Mouse (Mus musculus) heart, embryonic 15.5 days (tissue): ENCODE measurements around the gene Lemd2. TPM values are rescaled to one million over a fixed set of nuclear protein-coding genes. Genes with fewer than 3 reads are reported as not detected.

Experiments used
- ATAC-seq: fragments of 200-750 bp; cut with Nextera tagmentation; replicated peaks from 2 replicates; pipeline ENCODE4 v1.8.0; 2017; ENCODE audit warnings: low read depth, moderate TSS enrichment; ENCODE audit not compliant: insufficient number of reproducible peaks, insufficient read depth, low FRiP score
- H3K27ac ChIP-seq: fragments of 300-500 bp; sonication (generic); 2 replicates; pipeline ENCODE4 v1.5.1; 2015; ENCODE audit warnings: mild to moderate bottlenecking, inconsistent platforms
- H3K27me3 ChIP-seq: fragments of 300-500 bp; sonication (generic); 2 replicates; pipeline ENCODE4 v1.6.1; 2015; ENCODE audit warnings: inconsistent platforms
- H3K36me3 ChIP-seq: fragments of 300-500 bp; sonication (generic); 2 replicates; pipeline ENCODE4 v1.6.1; 2015; ENCODE audit warnings: mild to moderate bottlenecking, inconsistent platforms
- H3K4me1 ChIP-seq: fragments of 300-500 bp; sonication (generic); replicated peaks from 2 replicates; pipeline ENCODE4 v1.6.1; 2015; ENCODE audit warnings: inconsistent platforms
- H3K4me2 ChIP-seq: fragments of 300-500 bp; sonication (generic); 2 replicates; pipeline ENCODE4 v1.6.1; 2015; ENCODE audit warnings: inconsistent platforms, mild to moderate bottlenecking, moderate library complexity
- H3K4me3 ChIP-seq: fragments of 300-500 bp; sonication (generic); 2 replicates; pipeline ENCODE4 v1.5.1; 2015; ENCODE audit warnings: mild to moderate bottlenecking, inconsistent platforms
- H3K9ac ChIP-seq: fragments of 300-500 bp; sonication (generic); 2 replicates; pipeline ENCODE4 v1.6.1; 2015; ENCODE audit warnings: mild to moderate bottlenecking, inconsistent platforms
- H3K9me3 ChIP-seq: fragments of 300-500 bp; sonication (generic); replicated peaks from 2 replicates; pipeline ENCODE4 v1.6.1; 2016; ENCODE audit warnings: inconsistent platforms
- WGBS: fragments of 180-500 bp; shearing (Covaris S2); methylation state at CpG from one replicate; pipeline ENCODE4 v1.1.7; 2015; ENCODE audit warnings: mixed read lengths; 5-methylcytosine and 5-hydroxymethylcytosine counted together
- polyA plus RNA-seq: library from polyadenylated mRNA; unstranded; fragments of >200 nt; fragmentation: Nextera tagmentation; extraction: Ambion mirVana; gene quantifications from 2 replicates; pipeline ENCODE4 v1.2.1, GENCODE M21; 2015

Lemd2 gene
- polyA plus RNA-seq, 1 experiment from 2014 or later: 7.2 TPM

DNA sequence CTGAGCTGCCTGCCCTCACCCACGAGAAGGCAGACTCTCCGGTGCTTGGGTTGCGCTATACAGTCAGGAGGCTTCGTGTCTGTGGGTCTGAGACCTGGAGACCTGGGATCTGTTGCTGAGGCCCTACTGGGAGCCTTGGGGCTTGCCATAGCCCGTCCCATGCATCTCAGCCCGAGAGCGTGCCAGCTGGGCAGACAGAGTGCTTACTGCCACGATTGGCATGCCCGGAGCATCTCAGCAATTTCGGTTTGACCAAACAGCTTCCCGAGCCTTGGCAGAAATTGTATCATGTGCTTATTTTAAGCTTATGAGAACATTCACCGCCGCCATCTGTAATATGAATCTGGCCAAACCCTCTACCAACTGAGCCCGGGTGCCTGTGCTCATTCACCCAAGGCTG, 50.0 kb downstream of the Lemd2 start:
- H3K4me1 ChIP-seq: peaks cover 49% of the 10 kb centered on the region
- H3K4me3 ChIP-seq: no peak overlapping the region
- H3K9ac ChIP-seq: 0 out of 2 replicates have a peak overlapping the region, but pooled peaks have one; percentile 22
- no peaks in the 10 kb centered on the region for H3K9me3 ChIP-seq
- no peak for ATAC-seq
- no peak overlapping the region for H3K4me2 ChIP-seq
- 0 out of 2 replicates have a peak, but pooled peaks cover 10% of the 10 kb centered on the region for H3K27me3 ChIP-seq
- H3K27ac ChIP-seq: peak overlapping the region; percentile 84
- 72% methylated on average over 14 of the region's 14 CpGs for WGBS
- no peaks in the 10 kb centered on the region for H3K36me3 ChIP-seq

DNA sequence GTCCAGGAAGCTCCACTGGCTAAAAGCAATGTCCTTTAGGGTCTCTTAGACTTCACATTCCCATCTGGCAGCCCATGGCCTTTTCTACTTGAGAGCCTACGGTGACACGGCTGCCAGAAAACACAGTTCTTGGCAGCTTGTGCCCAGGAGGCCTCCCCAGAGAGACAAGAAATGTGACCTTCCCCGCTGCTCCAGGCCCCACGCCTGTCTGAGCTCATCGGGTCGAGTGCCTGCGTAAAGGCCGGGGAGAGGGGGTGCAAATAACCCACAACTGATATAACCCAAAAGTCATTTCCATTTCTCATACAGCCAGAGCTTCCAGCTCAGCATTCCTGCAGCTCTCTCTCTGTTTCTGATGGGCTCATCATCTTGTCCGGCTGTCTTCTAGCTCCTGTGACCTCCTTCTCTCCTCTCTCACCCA, 50.5 kb downstream of the Lemd2 start:
- Histone ChIP-seq H3K9me3 (no peaks in the 10 kb centered on the region), H3K4me1 (peaks cover 49% of the 10 kb centered on the region), H3K27me3 (0 out of 2 replicates have a peak, but pooled peaks cover 10% of the 10 kb centered on the region), H3K9ac (peak overlapping the region; percentile 22; the same call in 1 of the 2 replicates), H3K4me2 (no peak overlapping the region), H3K4me3 (no peak overlapping the region), H3K27ac (peak overlapping the region; percentile 84), H3K36me3 (no peaks in the 10 kb centered on the region)
- WGBS: 28% methylated on average over 9 of the region's 9 CpGs
- ATAC-seq: no peak

DNA sequence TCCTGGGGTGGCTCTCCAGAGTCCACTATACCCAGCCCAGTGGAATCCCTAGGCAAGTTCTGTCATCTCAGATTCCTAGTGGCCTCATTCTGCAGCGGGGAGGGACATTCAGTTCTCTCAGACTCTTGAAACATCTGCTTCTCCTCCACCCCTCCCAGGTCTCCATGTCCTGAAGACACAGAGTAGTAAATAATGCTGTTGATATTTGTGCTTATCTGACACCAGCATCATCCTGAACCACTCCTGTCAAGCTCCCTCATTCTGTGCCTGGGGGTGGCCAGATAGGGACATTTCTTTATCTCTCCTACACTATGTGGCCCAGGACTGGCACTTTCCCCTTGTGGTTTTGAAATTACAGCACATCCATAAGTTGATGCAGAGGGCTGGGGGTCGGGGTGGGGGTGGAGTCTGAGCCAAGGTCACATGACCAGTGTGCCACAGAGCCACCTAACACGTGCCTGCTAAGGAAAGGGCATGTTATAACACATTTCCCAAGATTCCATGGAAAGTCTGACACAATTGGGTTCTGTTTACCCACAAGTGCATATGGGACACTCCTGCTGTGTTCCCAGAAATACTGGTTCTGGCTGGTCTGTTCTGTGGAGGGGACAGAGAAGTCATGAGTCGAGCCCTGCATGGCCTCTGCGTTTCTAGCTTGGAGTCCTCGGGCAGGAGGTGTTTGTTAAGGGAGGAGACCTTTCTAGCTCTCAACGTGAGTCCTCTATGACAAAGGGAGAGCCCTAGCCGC, 51.1 kb downstream of the Lemd2 start:
- Histone ChIP-seq H3K4me3 (no peak overlapping the region), H3K9ac (no peak overlapping the region; the same call in 1 of the 2 replicates), H3K4me1 (peaks cover 43% of the 10 kb centered on the region), H3K36me3 (no peaks in the 10 kb centered on the region), H3K27ac (peak overlapping the region; percentile 84), H3K9me3 (no peaks in the 10 kb centered on the region), H3K27me3 (0 out of 2 replicates have a peak, but pooled peaks cover 10% of the 10 kb centered on the region), H3K4me2 (no peak overlapping the region)
- 53% methylated on average over 8 of the region's 8 CpGs for WGBS
- no peak for ATAC-seq

DNA sequence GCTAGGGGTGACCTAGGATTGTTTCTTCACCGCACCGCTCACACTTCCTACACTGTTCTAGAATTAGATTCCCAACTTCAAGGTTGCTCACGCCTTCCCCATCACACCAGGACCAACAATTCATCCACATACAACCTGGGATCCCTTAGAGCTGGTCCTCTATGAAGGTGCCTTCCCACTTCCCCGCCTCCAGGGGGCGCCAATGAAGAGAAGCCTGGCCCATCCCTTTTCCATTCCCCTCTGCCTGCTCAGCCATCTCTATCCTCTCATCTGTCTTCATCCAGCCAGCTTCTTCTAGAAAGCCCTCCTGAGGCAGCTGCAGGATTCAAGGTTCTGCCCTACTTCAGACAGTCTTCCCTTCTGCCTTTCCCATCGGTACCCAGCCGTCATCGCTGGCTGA, 52.9 kb downstream of the Lemd2 start:
- Histone ChIP-seq H3K4me1 (peaks cover 43% of the 10 kb centered on the region), H3K9ac (no peak overlapping the region), H3K4me2 (no peak overlapping the region), H3K4me3 (no peak overlapping the region), H3K27ac (no peak overlapping the region), H3K9me3 (no peaks in the 10 kb centered on the region), H3K27me3 (peaks cover 20% of the 10 kb centered on the region; the same call in 1 of the 2 replicates), H3K36me3 (no peaks in the 10 kb centered on the region)
- no peak for ATAC-seq
- 70% methylated on average over 8 of the region's 8 CpGs for WGBS

DNA sequence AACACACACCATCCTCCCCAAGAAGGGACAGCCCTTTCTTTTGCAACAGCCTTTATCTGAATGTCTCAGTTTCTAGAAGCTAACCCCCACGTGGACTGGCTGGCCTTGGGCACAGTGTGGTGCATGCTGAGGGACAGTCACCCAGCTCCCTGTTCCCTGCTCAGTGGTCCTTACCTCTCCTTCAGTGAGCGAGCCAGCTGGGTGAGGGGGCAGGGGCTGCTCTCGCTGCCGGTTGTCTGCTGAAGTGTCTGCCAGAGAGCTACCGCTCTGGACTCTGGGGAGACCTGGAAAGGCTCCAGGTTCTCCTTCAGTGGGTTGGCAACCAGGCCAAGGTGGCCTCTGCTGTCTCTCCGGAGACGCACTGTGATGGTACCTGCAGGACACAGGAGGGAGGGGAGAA, 53.4 kb downstream of the Lemd2 start:
- Histone ChIP-seq H3K27ac (no peak overlapping the region), H3K27me3 (peaks cover 23% of the 10 kb centered on the region; the same call in 1 of the 2 replicates), H3K4me2 (no peak overlapping the region), H3K36me3 (no peaks in the 10 kb centered on the region), H3K9me3 (no peaks in the 10 kb centered on the region), H3K9ac (peak overlapping the region; percentile 14; the same call in 1 of the 2 replicates), H3K4me3 (no peak overlapping the region), H3K4me1 (peaks cover 46% of the 10 kb centered on the region)
- no peak for ATAC-seq
- WGBS: 51% methylated on average over 7 of the region's 7 CpGs

DNA sequence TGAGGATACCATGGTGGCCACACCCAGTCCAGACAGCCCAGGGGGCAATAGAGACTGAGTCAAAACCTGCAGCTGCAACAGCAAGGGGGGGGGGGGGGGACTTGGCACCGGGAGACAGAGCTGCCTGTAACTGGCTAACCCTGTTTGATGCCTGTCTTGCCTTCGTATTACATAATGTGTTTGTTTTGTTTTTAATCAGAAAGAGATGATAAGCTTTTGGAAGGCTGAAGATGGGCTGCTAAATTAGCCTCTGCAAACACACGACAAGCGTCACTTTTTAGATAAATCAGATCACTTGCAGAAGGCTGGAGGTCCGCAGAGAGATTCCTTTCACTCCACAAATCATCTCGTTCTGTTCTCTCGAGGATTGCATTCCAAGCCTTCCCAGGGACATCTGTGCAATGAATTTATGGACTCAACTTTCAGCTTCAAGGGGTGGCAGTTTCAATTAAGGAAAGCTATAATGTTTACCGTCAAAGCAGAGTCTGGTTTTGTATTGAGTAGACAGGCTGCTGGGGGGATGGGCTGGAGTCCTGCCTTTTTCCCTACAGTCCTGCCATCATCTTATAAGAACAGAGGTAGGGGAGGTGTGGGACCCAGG, 57.8 kb downstream of the Lemd2 start:
- ATAC-seq: no peak
- Histone ChIP-seq H3K27ac (no peak overlapping the region), H3K9ac (no peak overlapping the region), H3K36me3 (no peaks in the 10 kb centered on the region), H3K27me3 (peaks cover 47% of the 10 kb centered on the region), H3K4me3 (no peak overlapping the region), H3K4me2 (0 out of 2 replicates have a peak overlapping the region, but pooled peaks have one; percentile 1), H3K9me3 (no peaks in the 10 kb centered on the region), H3K4me1 (peaks cover 22% of the 10 kb centered on the region)
- 13% methylated on average over 8 of the region's 8 CpGs for WGBS

DNA sequence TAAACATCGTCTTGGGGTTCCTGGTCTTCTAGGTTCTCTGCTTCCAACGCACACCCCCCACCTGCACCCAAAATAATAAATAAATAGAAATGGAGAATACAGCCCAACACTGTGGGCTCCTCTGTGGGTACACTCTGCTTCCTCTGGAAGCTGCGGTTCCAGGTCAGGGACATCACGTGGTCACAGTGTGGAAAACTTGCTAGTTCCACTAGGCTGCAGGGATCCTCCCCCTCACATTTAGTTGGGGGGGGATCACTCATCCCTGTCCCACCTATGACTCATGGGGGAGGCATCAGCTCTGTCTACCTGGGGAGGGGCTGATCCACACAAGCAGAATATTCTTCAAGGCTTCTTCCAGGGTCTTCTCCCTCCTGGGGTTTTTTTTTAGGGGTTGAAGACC, 60.1 kb downstream of the Lemd2 start:
- WGBS: 85% methylated on average over 4 of the region's 4 CpGs
- Histone ChIP-seq H3K9me3 (no peaks in the 10 kb centered on the region), H3K4me1 (peaks cover 14% of the 10 kb centered on the region), H3K27ac (no peak overlapping the region), H3K36me3 (no peaks in the 10 kb centered on the region), H3K4me3 (no peak overlapping the region), H3K27me3 (peaks cover 37% of the 10 kb centered on the region), H3K9ac (no peak overlapping the region), H3K4me2 (no peak overlapping the region)
- no peak for ATAC-seq

DNA sequence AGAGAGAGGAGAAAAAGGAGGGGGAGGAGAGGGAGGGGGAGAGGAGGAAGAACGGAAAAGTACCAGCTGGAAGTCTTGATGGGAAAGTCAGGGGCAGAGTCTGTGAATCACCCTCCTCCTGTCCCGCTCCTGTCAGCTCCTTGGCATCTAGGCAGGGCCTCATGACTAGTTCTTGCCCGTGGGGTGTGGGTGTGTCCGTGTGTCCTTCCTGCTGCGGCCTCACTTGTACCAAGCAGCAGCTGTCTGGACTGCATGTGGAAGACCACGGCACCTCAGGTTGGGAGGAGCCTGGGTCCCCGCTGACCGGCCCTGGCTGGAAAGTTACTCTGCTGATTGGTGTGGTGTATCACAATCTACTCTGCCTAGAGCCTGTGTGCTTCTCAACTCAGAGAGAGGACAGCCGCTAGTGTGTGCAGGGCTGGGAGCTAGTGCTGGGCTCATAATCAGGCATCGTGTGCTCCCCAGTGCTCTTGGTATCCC, 62.3 kb downstream of the Lemd2 start:
- Histone ChIP-seq H3K4me3 (no peak overlapping the region), H3K4me1 (peaks cover 14% of the 10 kb centered on the region), H3K27ac (no peak overlapping the region), H3K27me3 (peaks cover 32% of the 10 kb centered on the region), H3K9me3 (no peaks in the 10 kb centered on the region), H3K4me2 (peak overlapping the region; percentile 8; the same call in 1 of the 2 replicates), H3K9ac (no peak overlapping the region), H3K36me3 (no peaks in the 10 kb centered on the region)
- ATAC-seq: peak; percentile 51; the same call in 1 of the 2 replicates
- WGBS: 34% methylated on average over 10 of the region's 10 CpGs

DNA sequence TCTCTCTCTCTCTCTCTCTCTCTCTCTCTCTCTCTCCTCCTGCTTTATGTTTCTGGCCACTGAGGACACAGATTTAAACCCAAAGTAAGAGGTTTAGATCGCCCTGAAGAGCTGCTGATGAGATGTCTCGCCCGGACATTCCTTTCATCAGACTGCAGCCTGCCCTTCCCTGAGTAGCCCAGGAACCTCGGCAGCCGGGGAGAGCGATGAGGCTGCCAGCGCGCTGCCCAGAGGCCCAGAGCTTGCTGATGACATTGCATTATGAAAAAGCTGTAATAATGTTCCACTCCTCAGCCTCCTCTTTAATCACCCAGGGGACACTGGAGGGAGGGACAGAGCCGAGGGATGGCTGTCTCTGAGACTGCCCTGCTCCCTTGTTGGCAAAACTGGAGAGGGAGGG, 64.0 kb downstream of the Lemd2 start:
- WGBS: 40% methylated on average over 9 of the region's 9 CpGs
- Histone ChIP-seq H3K9ac (no peak overlapping the region), H3K4me2 (no peak overlapping the region), H3K9me3 (no peaks in the 10 kb centered on the region), H3K4me1 (peaks cover 4% of the 10 kb centered on the region; the same call in 1 of the 2 replicates), H3K4me3 (no peak overlapping the region), H3K27ac (no peak overlapping the region), H3K27me3 (peaks cover 19% of the 10 kb centered on the region), H3K36me3 (no peaks in the 10 kb centered on the region)
- ATAC-seq: no peak
